Mouse (Mus musculus) heart, embryonic 15.5 days (tissue): ENCODE data around the gene Csk. TPM values are rescaled to one million over a fixed set of nuclear protein-coding genes. Genes with fewer than 3 reads are reported as not detected.

Experiments
- ATAC-seq: fragments of 200-750 bp; cut with Nextera tagmentation; replicated peaks from 2 replicates; pipeline ENCODE4 v1.8.0; 2017; ENCODE audit warnings: low read depth, moderate TSS enrichment; ENCODE audit not compliant: insufficient number of reproducible peaks, insufficient read depth, low FRiP score
- H3K27ac ChIP-seq: fragments of 300-500 bp; sonication (generic); 2 replicates; pipeline ENCODE4 v1.5.1; 2015; ENCODE audit warnings: mild to moderate bottlenecking, inconsistent platforms
- H3K27me3 ChIP-seq: fragments of 300-500 bp; sonication (generic); 2 replicates; pipeline ENCODE4 v1.6.1; 2015; ENCODE audit warnings: inconsistent platforms
- H3K36me3 ChIP-seq: fragments of 300-500 bp; sonication (generic); 2 replicates; pipeline ENCODE4 v1.6.1; 2015; ENCODE audit warnings: mild to moderate bottlenecking, inconsistent platforms
- H3K4me1 ChIP-seq: fragments of 300-500 bp; sonication (generic); replicated peaks from 2 replicates; pipeline ENCODE4 v1.6.1; 2015; ENCODE audit warnings: inconsistent platforms
- H3K4me2 ChIP-seq: fragments of 300-500 bp; sonication (generic); 2 replicates; pipeline ENCODE4 v1.6.1; 2015; ENCODE audit warnings: inconsistent platforms, mild to moderate bottlenecking, moderate library complexity
- H3K4me3 ChIP-seq: fragments of 300-500 bp; sonication (generic); 2 replicates; pipeline ENCODE4 v1.5.1; 2015; ENCODE audit warnings: mild to moderate bottlenecking, inconsistent platforms
- H3K9ac ChIP-seq: fragments of 300-500 bp; sonication (generic); 2 replicates; pipeline ENCODE4 v1.6.1; 2015; ENCODE audit warnings: mild to moderate bottlenecking, inconsistent platforms
- H3K9me3 ChIP-seq: fragments of 300-500 bp; sonication (generic); replicated peaks from 2 replicates; pipeline ENCODE4 v1.6.1; 2016; ENCODE audit warnings: inconsistent platforms
- WGBS: fragments of 180-500 bp; shearing (Covaris S2); methylation state at CpG from one replicate; pipeline ENCODE4 v1.1.7; 2015; ENCODE audit warnings: mixed read lengths; 5-methylcytosine and 5-hydroxymethylcytosine counted together
- polyA plus RNA-seq: library from polyadenylated mRNA; unstranded; fragments of >200 nt; fragmentation: Nextera tagmentation; extraction: Ambion mirVana; gene quantifications from 2 replicates; pipeline ENCODE4 v1.2.1, GENCODE M21; 2015

Gene Csk
- polyA plus RNA-seq, 1 experiment from 2014 or later = 14.6 TPM

- Histone ChIP-seq H3K9me3 (no peaks in the 10 kb centered on the region), H3K4me2 (no peak overlapping the region), H3K27me3 (peaks cover 21% of the 10 kb centered on the region), H3K9ac (no peak overlapping the region), H3K4me3 (no peak overlapping the region), H3K27ac (no peak overlapping the region), H3K4me1 (peaks cover 37% of the 10 kb centered on the region), H3K36me3 (0 out of 2 replicates have a peak, but pooled peaks cover 4% of the 10 kb centered on the region)
- WGBS = 9% methylated on average over 3 of the region's 3 CpGs
- peak; percentile 68 for ATAC-seq
These were observed 52.6 kb downstream of the Csk start for GRCm38 (mm10) chr9:57600620-57601352.

- Histone ChIP-seq H3K36me3 (peaks cover 13% of the 10 kb centered on the region; the same call in 1 of the 2 replicates), H3K4me2 (no peak overlapping the region), H3K9me3 (no peaks in the 10 kb centered on the region), H3K4me1 (peaks cover 38% of the 10 kb centered on the region), H3K27ac (no peak overlapping the region), H3K4me3 (no peak overlapping the region), H3K9ac (no peak overlapping the region), H3K27me3 (peaks cover 3% of the 10 kb centered on the region)
- 62% methylated on average over 8 of the region's 8 CpGs for WGBS
- ATAC-seq = no peak
These were observed 54.4 kb downstream of the Csk start for GRCm38 (mm10) chr9:57598851-57599563.

GRCm38 (mm10) chr9:57597929-57598382, 55.5 kb downstream of the Csk start:
- Histone ChIP-seq H3K36me3 (peaks cover 19% of the 10 kb centered on the region; the same call in 1 of the 2 replicates), H3K9me3 (no peaks in the 10 kb centered on the region), H3K4me3 (no peak overlapping the region), H3K27ac (no peak overlapping the region), H3K4me2 (no peak overlapping the region), H3K4me1 (peaks cover 44% of the 10 kb centered on the region), H3K9ac (no peak overlapping the region), H3K27me3 (no peaks in the 10 kb centered on the region)
- 17% methylated on average over 4 of the region's 4 CpGs for WGBS
- ATAC-seq = no peak

- Histone ChIP-seq H3K27me3 (no peaks in the 10 kb centered on the region), H3K9ac (no peak overlapping the region), H3K9me3 (no peaks in the 10 kb centered on the region), H3K4me3 (no peak overlapping the region), H3K4me1 (peaks cover 41% of the 10 kb centered on the region), H3K36me3 (peaks cover 25% of the 10 kb centered on the region; the same call in 1 of the 2 replicates), H3K27ac (no peak overlapping the region), H3K4me2 (no peak overlapping the region)
- WGBS = 80% methylated on average over 8 of the region's 8 CpGs
- ATAC-seq = no peak
These were observed 56.2 kb downstream of the Csk start for GRCm38 (mm10) chr9:57597265-57597664.

GRCm38 (mm10) chr9:57594174-57594509, 59.3 kb downstream of the Csk start:
- no peak for ATAC-seq
- H3K9ac ChIP-seq = no peak overlapping the region
- WGBS = 50% methylated on average over 9 of the region's 9 CpGs

GRCm38 (mm10) chr9:57593454-57594173, 59.8 kb downstream of the Csk start:
- Histone ChIP-seq H3K4me3 (no peak overlapping the region), H3K9ac (no peak overlapping the region), H3K27me3 (no peaks in the 10 kb centered on the region), H3K27ac (no peak overlapping the region), H3K9me3 (no peaks in the 10 kb centered on the region), H3K4me2 (no peak overlapping the region), H3K36me3 (peaks cover 29% of the 10 kb centered on the region; the same call in 1 of the 2 replicates), H3K4me1 (peaks cover 34% of the 10 kb centered on the region)
- ATAC-seq = no peak
- 56% methylated on average over 12 of the region's 12 CpGs for WGBS

More at GRCm38 (mm10) chr9:57594174-57594509, 59.3 kb downstream of the Csk start:
- Histone ChIP-seq H3K4me1 (peaks cover 28% of the 10 kb centered on the region), H3K36me3 (peaks cover 29% of the 10 kb centered on the region; the same call in 1 of the 2 replicates), H3K27ac (no peak overlapping the region), H3K9me3 (no peaks in the 10 kb centered on the region), H3K27me3 (no peaks in the 10 kb centered on the region), H3K4me2 (no peak overlapping the region), H3K4me3 (no peak overlapping the region)

GRCm38 (mm10) chr9:57590726-57591125, 62.7 kb downstream of the Csk start:
- Histone ChIP-seq H3K9ac (no peak overlapping the region), H3K27ac (no peak overlapping the region), H3K36me3 (peaks cover 26% of the 10 kb centered on the region; the same call in 1 of the 2 replicates), H3K4me2 (peak overlapping the region; percentile 85; the same call in 1 of the 2 replicates), H3K4me1 (peaks cover 25% of the 10 kb centered on the region), H3K27me3 (no peaks in the 10 kb centered on the region), H3K9me3 (no peaks in the 10 kb centered on the region), H3K4me3 (no peak overlapping the region)
- no peak for ATAC-seq
- WGBS = 39% methylated on average over 5 of the region's 5 CpGs

GRCm38 (mm10) chr9:57589224-57590126, 64.0 kb downstream of the Csk start, which contains the start of gene Ulk3:
Gene Ulk3, plus strand, starts transcription at chr9:57589452.
- H3K27me3 ChIP-seq = no peaks in the 10 kb centered on the region
- peak; percentile 83 for ATAC-seq
- H3K9ac ChIP-seq = peak within 1 kb of the TSS; percentile 81
- H3K4me1 ChIP-seq = peaks cover 25% of the 10 kb centered on the region
- peak within 1 kb of the TSS; percentile 85 for H3K4me2 ChIP-seq
- H3K9me3 ChIP-seq = no peaks in the 10 kb centered on the region
- WGBS = under 1% methylated on average over 58 of the region's 58 CpGs
- H3K27ac ChIP-seq = peak within 1 kb of the TSS; percentile 87
- H3K36me3 ChIP-seq = peaks cover 21% of the 10 kb centered on the region; the same call in 1 of the 2 replicates
- peak within 1 kb of the TSS; percentile 78 for H3K4me3 ChIP-seq

GRCm38 (mm10) chr9:57584991-57585390, 68.4 kb downstream of the Csk start:
- no peak for ATAC-seq
- peaks cover 12% of the 10 kb centered on the region for H3K4me1 ChIP-seq
- 88% methylated on average over 3 of the region's 3 CpGs for WGBS
- peaks cover 45% of the 10 kb centered on the region for H3K36me3 ChIP-seq
- no peak overlapping the region for H3K27ac ChIP-seq
- H3K9ac ChIP-seq = no peak overlapping the region
- no peak overlapping the region for H3K4me2 ChIP-seq
- no peaks in the 10 kb centered on the region for H3K27me3 ChIP-seq
- no peak overlapping the region for H3K4me3 ChIP-seq
- no peaks in the 10 kb centered on the region for H3K9me3 ChIP-seq

GRCm38 (mm10) chr9:57577144-57577849, 76.1 kb downstream of the Csk start:
- peaks cover 32% of the 10 kb centered on the region for H3K36me3 ChIP-seq
- no peak for ATAC-seq
- 72% methylated on average over 6 of the region's 6 CpGs for WGBS

More at GRCm38 (mm10) chr9:57577144-57577849, 76.1 kb downstream of the Csk start:
- no peak overlapping the region for H3K4me2 ChIP-seq
- no peak overlapping the region for H3K27ac ChIP-seq
- H3K9ac ChIP-seq = no peak overlapping the region
- no peaks in the 10 kb centered on the region for H3K4me1 ChIP-seq
- no peaks in the 10 kb centered on the region for H3K27me3 ChIP-seq
- H3K9me3 ChIP-seq = no peaks in the 10 kb centered on the region
- no peak overlapping the region for H3K4me3 ChIP-seq
